Mouse (Mus musculus) C2C12 (cell line): Measurements from ENCODE around the gene Smn1.
"Not testable (repeated sequence)": the region's sequence is repeated elsewhere in the genome, so short reads cannot be mapped to it uniquely, and the experiment has no call there.

Experiments used
- CTCF ChIP-seq: IDR thresholded peaks from one replicate; pipeline ENCODE4 v1.5.1; 2011; ENCODE audit not compliant: control insufficient read depth, insufficient read depth, insufficient read length
- MAX ChIP-seq: IDR thresholded peaks from one replicate; pipeline ENCODE4 v1.6.1; 2011; ENCODE audit warnings: mild to moderate bottlenecking, control low read depth
- MYOG ChIP-seq: IDR thresholded peaks from one replicate; pipeline ENCODE4 v1.6.1; 2011; ENCODE audit not compliant: control insufficient read depth, insufficient read length; ENCODE audit errors: extremely low read depth

- not testable (repeated sequence) for TF ChIP-seq MAX, CTCF, MYOG
Observed at GRCm38 (mm10) chr13:100161171-100161870, 36.7 kb downstream of the Smn1 start.
